Mouse (Mus musculus) C2C12 (cell line): Measurements from ENCODE around the gene Ttc8.

Source experiments
- CEBPB ChIP-seq: IDR thresholded peaks from one replicate; pipeline ENCODE4 v1.6.1; 2011; ENCODE audit warnings: low read depth, mild to moderate bottlenecking, control low read depth, moderate library complexity
- CTCF ChIP-seq: IDR thresholded peaks from one replicate; pipeline ENCODE4 v1.5.1; 2011; ENCODE audit not compliant: control insufficient read depth, insufficient read depth, insufficient read length
- MYOG ChIP-seq: IDR thresholded peaks from one replicate; pipeline ENCODE4 v1.6.1; 2011; ENCODE audit not compliant: control insufficient read depth, insufficient read length; ENCODE audit errors: extremely low read depth

DNA sequence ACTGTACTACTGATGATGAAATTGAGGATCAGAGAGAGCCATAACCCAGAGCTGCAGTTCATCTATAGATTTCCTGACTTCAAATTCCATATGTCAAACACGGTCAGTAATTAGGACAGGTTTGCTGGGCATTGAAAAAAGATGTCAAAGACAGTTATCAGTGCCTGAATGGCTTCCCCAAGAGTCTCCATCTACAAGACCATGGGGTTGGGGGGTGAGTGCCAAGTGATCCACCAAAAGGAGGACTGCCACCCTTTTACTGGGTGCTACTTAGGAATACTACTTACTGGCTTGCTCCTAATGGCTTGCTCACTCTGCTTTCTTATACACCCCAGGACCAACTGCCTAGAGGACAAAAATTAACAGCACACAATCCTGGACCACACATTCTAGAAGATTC, 88.4 kb downstream of the Ttc8 start:
- TF ChIP-seq CTCF (no peak), MYOG (no peak), CEBPB (no peak)
